Mouse (Mus musculus) E14TG2a.4 (cell line): ENCODE results near the gene Trpm3.

ENCODE experiments used
- H3K27me3 ChIP-seq: 2 replicates; pipeline ENCODE4 v1.6.1; 2014; ENCODE audit warnings: low read length, control low read depth; ENCODE audit not compliant: insufficient read depth
- H3K36me3 ChIP-seq: 2 replicates; pipeline ENCODE4 v1.6.1; 2014; ENCODE audit warnings: low read length, control low read depth; ENCODE audit not compliant: insufficient read depth
- H3K4me1 ChIP-seq: replicated peaks from 2 replicates; pipeline ENCODE4 v1.6.1; 2014; ENCODE audit warnings: low read depth, low read length, control low read depth
- H3K4me3 ChIP-seq: replicated peaks from 2 replicates; pipeline ENCODE4 v1.5.1; 2014; ENCODE audit warnings: mild to moderate bottlenecking, low read length
- H3K9me3 ChIP-seq: 2 replicates; pipeline ENCODE4 v1.6.1; 2014; ENCODE audit warnings: low read length, control low read depth
- CTCF ChIP-seq: conservative IDR thresholded peaks from 2 replicates; pipeline ENCODE4 v1.5.1; 2014; ENCODE audit warnings: low read length
- NANOG ChIP-seq: IDR thresholded peaks from 2 replicates; pipeline ENCODE4 v1.6.1; 2014; ENCODE audit warnings: borderline replicate concordance, low read length, mixed read lengths
- POU5F1 ChIP-seq: IDR thresholded peaks from 2 replicates; pipeline ENCODE4 v1.6.1; 2014; ENCODE audit warnings: low read length, borderline replicate concordance

Gene Trpm3

DNA sequence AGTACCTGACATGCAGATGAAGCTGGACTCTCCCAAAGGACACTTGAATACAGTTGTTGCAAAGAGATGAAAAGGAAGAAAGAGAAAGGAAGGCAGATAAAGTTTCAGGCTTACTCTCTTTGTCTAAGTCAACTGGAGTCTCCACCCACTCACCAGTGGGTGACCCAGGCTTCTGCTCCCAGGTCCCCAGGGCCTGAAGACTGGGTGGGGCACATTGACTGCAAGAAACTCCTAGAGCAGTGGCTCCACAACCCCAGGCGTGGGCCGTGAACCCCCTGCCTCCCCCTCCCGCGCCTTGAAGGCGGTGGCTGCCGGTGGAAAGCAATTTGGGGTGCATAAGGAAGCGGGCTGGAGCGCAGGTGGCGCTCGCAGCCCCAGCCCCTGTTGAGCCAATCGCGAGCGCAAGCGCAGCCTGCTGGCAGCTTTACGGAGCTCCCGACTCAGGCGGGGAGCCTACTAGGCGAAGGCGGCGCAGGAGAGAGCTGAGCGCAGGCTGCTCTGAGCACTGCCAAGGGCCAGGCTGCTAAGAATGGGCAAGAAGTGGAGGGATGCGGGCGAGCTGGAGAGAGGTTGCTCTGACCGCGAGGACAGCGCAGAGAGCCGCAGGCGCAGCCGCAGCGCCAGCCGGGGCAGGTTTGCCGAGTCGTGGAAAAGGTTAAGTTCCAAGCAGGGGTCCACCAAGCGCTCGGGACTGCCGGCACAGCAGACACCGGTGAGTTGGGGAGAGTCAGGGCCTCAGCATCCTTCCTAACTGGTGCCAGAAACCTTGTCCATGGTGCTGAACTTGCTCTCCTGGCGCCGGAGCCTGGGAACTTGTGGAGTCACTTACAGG is at the start of gene Trpm3:
Gene Trpm3 (plus strand): TSS at position 457 of the 832 bp plus-strand sequence.
- Histone ChIP-seq H3K4me3 (peak within 1 kb of the TSS; percentile 87), H3K9me3 (peaks cover 13% of the 10 kb centered on the region), H3K4me1 (peaks cover 14% of the 10 kb centered on the region), H3K27me3 (no peaks in the 10 kb centered on the region), H3K36me3 (no peaks in the 10 kb centered on the region)
- TF ChIP-seq POU5F1 (no peak), NANOG (no peak), CTCF (no peak)

- Histone ChIP-seq H3K9me3 (no peaks in the 10 kb centered on the region), H3K27me3 (no peaks in the 10 kb centered on the region), H3K36me3 (no peaks in the 10 kb centered on the region), H3K4me1 (peaks cover 6% of the 10 kb centered on the region), H3K4me3 (no peak overlapping the region)
- TF ChIP-seq POU5F1 = no peak
- TF ChIP-seq NANOG = peak; percentile 37; the same call in 1 of the 2 replicates
These were observed 38.3 kb upstream of the Trpm3 start for GRCm38 (mm10) chr19:22100582-22100981.

DNA sequence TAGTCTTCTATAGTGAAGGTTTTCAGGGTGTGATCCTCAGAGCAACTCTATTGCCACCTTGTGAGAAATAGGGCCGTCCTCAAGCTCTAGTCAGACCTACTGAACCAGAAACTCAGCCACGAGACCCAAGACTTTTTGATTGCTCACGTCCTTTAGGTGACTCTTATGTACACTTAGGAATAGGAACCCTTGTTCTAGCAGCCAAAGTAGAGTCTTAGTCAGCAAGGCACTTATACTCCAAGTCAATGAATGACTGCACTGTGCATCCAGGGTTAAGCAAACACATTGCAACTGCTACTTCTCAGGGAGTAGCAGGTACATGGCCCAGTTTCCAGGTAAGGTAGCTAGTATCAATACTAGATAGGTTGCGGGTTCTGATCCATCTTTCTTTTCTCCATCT is 35.0 kb upstream of the Trpm3 start:
- H3K4me3 ChIP-seq = no peak overlapping the region
- TF ChIP-seq CTCF = no peak
- H3K4me1 ChIP-seq = peaks cover 6% of the 10 kb centered on the region
- peaks cover 11% of the 10 kb centered on the region; the same call in 1 of the 2 replicates for H3K9me3 ChIP-seq
- no peaks in the 10 kb centered on the region for H3K36me3 ChIP-seq
- H3K27me3 ChIP-seq = no peaks in the 10 kb centered on the region

DNA sequence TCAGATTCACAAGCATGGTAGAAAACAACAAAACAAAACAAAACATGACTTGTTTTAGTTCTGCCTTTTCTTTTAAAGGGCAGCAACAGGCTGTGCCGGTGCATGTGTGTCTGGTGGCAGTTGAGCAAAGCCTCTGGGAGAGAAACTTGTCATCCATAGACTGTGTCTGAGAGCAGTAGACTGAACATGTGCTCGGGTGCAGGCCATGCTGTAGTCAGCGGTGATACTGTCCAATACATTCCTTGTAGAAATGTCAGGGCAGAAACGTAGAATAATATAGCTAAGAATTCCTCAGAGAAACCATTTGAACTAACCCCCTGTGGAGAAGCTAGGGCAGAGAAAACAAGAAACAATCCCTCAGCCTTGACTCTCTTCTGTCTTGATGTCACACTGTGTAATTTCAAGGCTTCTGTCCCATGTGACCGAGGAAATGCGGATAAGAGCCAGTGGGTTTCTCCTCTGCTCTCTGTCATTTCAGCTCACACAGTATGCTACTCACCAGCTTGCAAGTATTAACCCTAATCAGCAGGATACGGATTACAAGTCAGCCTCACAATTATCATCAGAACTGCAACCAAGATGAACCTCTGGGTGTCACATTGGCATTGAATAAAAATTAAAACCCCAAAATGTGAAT is 33.9 kb upstream of the Trpm3 start:
- Histone ChIP-seq H3K9me3 (peaks cover 11% of the 10 kb centered on the region; the same call in 1 of the 2 replicates), H3K27me3 (no peaks in the 10 kb centered on the region), H3K4me3 (no peak overlapping the region), H3K4me1 (peaks cover 13% of the 10 kb centered on the region), H3K36me3 (no peaks in the 10 kb centered on the region)
- TF ChIP-seq NANOG (no peak), CTCF (no peak), POU5F1 (no peak)

GRCm38 (mm10) chr19:22105648-22106047 is 33.2 kb upstream of the Trpm3 start:
- Histone ChIP-seq H3K27me3 (no peaks in the 10 kb centered on the region), H3K4me3 (no peak overlapping the region), H3K36me3 (no peaks in the 10 kb centered on the region), H3K4me1 (peaks cover 12% of the 10 kb centered on the region), H3K9me3 (peaks cover 11% of the 10 kb centered on the region; the same call in 1 of the 2 replicates)
- TF ChIP-seq NANOG = no peak
- TF ChIP-seq CTCF = no peak
- TF ChIP-seq POU5F1 = no peak

- peaks cover 10% of the 10 kb centered on the region for H3K4me1 ChIP-seq
- TF ChIP-seq NANOG (no peak), CTCF (no peak), POU5F1 (no peak)
- no peaks in the 10 kb centered on the region for H3K27me3 ChIP-seq
- H3K4me3 ChIP-seq = no peak overlapping the region
- H3K36me3 ChIP-seq = no peaks in the 10 kb centered on the region
- peaks cover 11% of the 10 kb centered on the region; the same call in 1 of the 2 replicates for H3K9me3 ChIP-seq
These were observed 29.9 kb upstream of the Trpm3 start for GRCm38 (mm10) chr19:22108893-22109463.

DNA sequence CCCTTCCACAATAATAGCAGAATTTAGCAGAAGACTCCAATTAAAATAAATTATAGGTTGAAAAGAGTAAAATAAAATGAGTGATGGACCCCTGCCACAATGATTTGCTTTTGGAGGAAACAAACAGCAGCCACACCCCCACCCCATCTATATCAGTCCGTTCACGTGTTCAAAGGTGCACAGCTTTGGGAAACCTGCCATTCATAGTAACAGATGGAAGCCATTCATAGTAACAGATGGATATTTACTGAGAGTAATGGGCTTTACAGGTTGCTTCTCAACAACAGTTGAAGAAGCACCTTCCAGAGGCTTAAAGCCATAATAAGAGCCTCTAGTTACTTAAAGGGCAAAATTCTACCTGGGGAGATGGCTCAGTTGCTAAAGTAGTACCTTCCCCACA is 17.9 kb upstream of the Trpm3 start:
- Histone ChIP-seq H3K27me3 (no peaks in the 10 kb centered on the region), H3K4me3 (no peak overlapping the region), H3K36me3 (no peaks in the 10 kb centered on the region), H3K9me3 (no peaks in the 10 kb centered on the region), H3K4me1 (no peaks in the 10 kb centered on the region)
- TF ChIP-seq POU5F1 (no peak), CTCF (no peak), NANOG (no peak)

GRCm38 (mm10) chr19:22121631-22122030 is 17.2 kb upstream of the Trpm3 start:
- no peaks in the 10 kb centered on the region for H3K9me3 ChIP-seq
- no peaks in the 10 kb centered on the region for H3K4me1 ChIP-seq
- TF ChIP-seq POU5F1 = no peak
- TF ChIP-seq NANOG = no peak
- no peak for TF ChIP-seq CTCF
- H3K36me3 ChIP-seq = no peaks in the 10 kb centered on the region
- H3K4me3 ChIP-seq = no peak overlapping the region
- H3K27me3 ChIP-seq = no peaks in the 10 kb centered on the region

DNA sequence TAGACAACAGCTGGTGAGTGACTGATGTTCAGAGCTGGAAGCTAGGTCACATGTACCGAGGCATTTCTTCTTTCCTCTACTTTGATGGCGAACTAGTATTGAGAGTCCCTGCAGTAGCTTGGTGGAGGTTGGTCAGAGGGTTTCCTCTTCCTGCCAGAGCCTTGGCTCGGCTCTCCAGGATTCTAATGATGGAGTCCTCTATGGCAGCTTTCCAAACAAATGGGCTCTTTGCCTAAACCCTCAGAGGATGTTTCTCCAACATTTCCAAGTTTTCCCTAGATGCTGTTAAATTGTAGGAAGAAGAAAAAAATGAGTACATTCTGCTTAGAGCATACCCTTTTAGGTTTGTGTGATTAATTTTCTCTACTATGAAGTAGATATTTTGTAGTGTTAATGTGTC is 6.2 kb upstream of the Trpm3 start:
- TF ChIP-seq POU5F1 (no peak), NANOG (no peak), CTCF (no peak)
- Histone ChIP-seq H3K9me3 (peaks cover 13% of the 10 kb centered on the region), H3K27me3 (no peaks in the 10 kb centered on the region), H3K4me3 (no peak overlapping the region), H3K4me1 (peaks cover 4% of the 10 kb centered on the region), H3K36me3 (no peaks in the 10 kb centered on the region)
